Mouse (Mus musculus): Measurements from ENCODE around the gene Ripply3. TPM values are rescaled to one million over a fixed set of nuclear protein-coding genes. Genes with fewer than 3 reads are reported as not detected.
"Not testable (repeated sequence)": the region's sequence is repeated elsewhere in the genome, so short reads cannot be mapped to it uniquely, and the experiment has no call there.

Gene Ripply3
- total RNA-seq, 2 experiments from 2014 or later: 4.7 to 5.1 TPM

- intact Hi-C loops (cut with DNase I): loop anchor here (1.0 to 2.0 kb wide), 2 partner anchors 44 to 57 kb away; partner anchors contain the start of genes Pigp and Ttc3
- peak; percentile 98 to 99 for DNase-seq
Observed at GRCm38 (mm10) chr16:94313229-94314030, 14.8 kb upstream of the Ripply3 start, which contains the start of gene Hlcs. Hlcs (minus strand) TSS chr16:94313571.

GRCm38 (mm10) chr16:94314626-94315025, 13.6 kb upstream of the Ripply3 start:
- intact Hi-C loops (cut with DNase I): no loop called here

GRCm38 (mm10) chr16:94315215-94315614, 13.0 kb upstream of the Ripply3 start:
- intact Hi-C loops (cut with DNase I): no loop called here
- DNase-seq: no peak

More at GRCm38 (mm10) chr16:94314626-94315025, 13.6 kb upstream of the Ripply3 start:
- DNase-seq: no peak

GRCm38 (mm10) chr16:94317752-94318151, 10.5 kb upstream of the Ripply3 start:
- intact Hi-C loops (cut with DNase I): no loop called here
- no peak for DNase-seq

- intact Hi-C loops (cut with DNase I): no loop called here
- DNase-seq: no peak
Observed at GRCm38 (mm10) chr16:94320223-94320622, 8.0 kb upstream of the Ripply3 start.

- DNase-seq: no peak
- intact Hi-C loops (cut with DNase I): no loop called here
Observed at GRCm38 (mm10) chr16:94323681-94324080, 4.5 kb upstream of the Ripply3 start.

- intact Hi-C loops (cut with DNase I): no loop called here
- DNase-seq: no peak
Observed at GRCm38 (mm10) chr16:94326008-94326407, 2.2 kb upstream of the Ripply3 start.

GRCm38 (mm10) chr16:94328881-94329867, 954 bp downstream of the Ripply3 start:
- intact Hi-C loops (cut with DNase I): no loop called here
- no peak for DNase-seq

GRCm38 (mm10) chr16:94330429-94330828, 2.2 kb downstream of the Ripply3 start:
- intact Hi-C loops (cut with DNase I): no loop called here

GRCm38 (mm10) chr16:94331233-94331885, 3.1 kb downstream of the Ripply3 start:
- intact Hi-C loops (cut with DNase I): no loop called here

More at GRCm38 (mm10) chr16:94330429-94330828, 2.2 kb downstream of the Ripply3 start:
- no peak for DNase-seq

GRCm38 (mm10) chr16:94331886-94332252, 3.6 kb downstream of the Ripply3 start:
- peak; percentile 53 to 72 for DNase-seq
- intact Hi-C loops (cut with DNase I): loop anchor here (1.0 kb wide), 1 partner anchor 63 kb away; no protein-coding TSS in a partner anchor

More at GRCm38 (mm10) chr16:94331233-94331885, 3.1 kb downstream of the Ripply3 start:
- DNase-seq: no peak

GRCm38 (mm10) chr16:94335656-94336055, 7.4 kb downstream of the Ripply3 start:
- DNase-seq: no peak
- intact Hi-C loops (cut with DNase I): no loop called here

- DNase-seq; intact Hi-C loops (cut with DNase I): not testable (repeated sequence)
Observed at GRCm38 (mm10) chr16:94339164-94340160, 11.2 kb downstream of the Ripply3 start.

GRCm38 (mm10) chr16:94345733-94346132, 17.5 kb downstream of the Ripply3 start:
- intact Hi-C loops (cut with DNase I): no loop called here
- DNase-seq: no peak

- intact Hi-C loops (cut with DNase I): no loop called here
- DNase-seq: no peak
Observed at GRCm38 (mm10) chr16:94347080-94347731, 19.0 kb downstream of the Ripply3 start.

GRCm38 (mm10) chr16:94348779-94349178, 20.6 kb downstream of the Ripply3 start:
- intact Hi-C loops (cut with DNase I): no loop called here
- DNase-seq: no peak

GRCm38 (mm10) chr16:94349588-94350286, 21.5 kb downstream of the Ripply3 start:
- intact Hi-C loops (cut with DNase I): no loop called here
- no peak for DNase-seq

GRCm38 (mm10) chr16:94350287-94350677, 22.1 kb downstream of the Ripply3 start:
- intact Hi-C loops (cut with DNase I): no loop called here
- no peak for DNase-seq

Data from heart, postnatal 10 days (tissue).